Mouse (Mus musculus) gastrocnemius, postnatal 14 days (tissue): Measurements from ENCODE around the gene Sash1. TPM values are rescaled to one million over a fixed set of nuclear protein-coding genes. Genes with fewer than 3 reads are reported as not detected.
"Not testable (repeated sequence)": the region's sequence is repeated elsewhere in the genome, so short reads cannot be mapped to it uniquely, and the experiment has no call there.

ENCODE experiments used
- DNase-seq: peaks from one replicate; pipeline ENCODE4 v3.0.0; 2021; ENCODE audit warnings: mixed read lengths
- intact Hi-C: fragments of 180-260 bp; cut with DNase I; formaldehyde crosslinking; loops from one replicate; pipeline ENCODE4 v1.15.1; 2025; ENCODE audit warnings: low total_unique reads
- total RNA-seq, 2 experiments: library from RNA; stranded (reverse); gene quantifications; 2 replicates each; pipeline ENCODE4 v1.2.3; 2021

Gene Sash1
- total RNA-seq, 2 experiments from 2014 or later, result 28.0 to 32.1 TPM

DNA sequence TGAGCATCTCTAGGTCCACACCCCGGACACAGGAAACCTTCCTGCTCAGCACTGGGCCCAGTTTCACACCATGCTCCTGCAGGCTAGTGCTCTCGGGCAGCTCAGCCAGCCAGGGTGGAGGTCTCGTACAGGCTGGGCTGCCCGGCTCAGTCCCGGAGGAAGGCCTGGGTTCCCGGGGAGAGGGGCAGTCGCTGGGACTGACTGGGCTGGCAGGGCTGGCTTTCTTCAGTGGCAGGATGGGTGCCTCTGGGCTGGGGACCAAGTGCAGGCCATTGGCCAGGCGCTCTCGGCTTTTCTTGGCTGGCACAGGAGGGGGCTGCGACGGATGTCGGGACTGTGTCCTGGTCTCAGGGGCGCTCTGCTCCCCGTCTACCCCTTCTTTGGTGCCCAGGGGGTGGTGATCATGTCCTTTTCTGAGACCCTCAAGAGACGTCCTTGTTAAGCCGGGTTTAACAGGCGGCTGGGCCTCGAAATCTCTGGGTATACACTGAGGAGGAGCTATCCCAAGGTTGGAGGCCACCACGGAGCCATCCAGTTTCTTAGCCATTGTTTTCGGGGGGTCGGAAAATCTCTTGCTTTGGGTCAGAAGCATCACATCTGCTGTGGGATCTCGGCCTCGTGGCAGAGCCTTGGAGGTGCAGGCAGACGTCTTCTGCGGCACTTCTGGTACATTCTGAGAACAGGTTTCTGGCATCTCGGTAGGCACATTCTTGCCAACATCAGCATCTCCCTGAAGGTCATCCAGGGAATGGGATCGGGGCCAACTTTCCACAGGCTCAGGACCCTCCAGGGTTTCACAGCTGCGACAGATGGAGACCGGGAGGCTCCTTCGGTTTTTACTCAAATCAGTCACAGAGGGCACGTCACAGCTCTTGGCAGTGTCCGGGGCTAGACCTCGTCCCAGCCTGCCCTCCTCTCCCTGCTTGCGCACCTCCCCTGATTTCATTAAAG, 156.2 kb downstream of the Sash1 start:
- intact Hi-C loops, result no loop called here

GRCm38 (mm10) chr10:8719345-8719744, 166.5 kb downstream of the Sash1 start:
- intact Hi-C loops, result no loop called here
- DNase-seq, result no peak

More for the DNA sequence above, 156.2 kb downstream of the Sash1 start:
- no peak for DNase-seq

- intact Hi-C loops, result no loop called here
- DNase-seq, result no peak
These were observed 167.0 kb downstream of the Sash1 start for GRCm38 (mm10) chr10:8718831-8719230.

DNA sequence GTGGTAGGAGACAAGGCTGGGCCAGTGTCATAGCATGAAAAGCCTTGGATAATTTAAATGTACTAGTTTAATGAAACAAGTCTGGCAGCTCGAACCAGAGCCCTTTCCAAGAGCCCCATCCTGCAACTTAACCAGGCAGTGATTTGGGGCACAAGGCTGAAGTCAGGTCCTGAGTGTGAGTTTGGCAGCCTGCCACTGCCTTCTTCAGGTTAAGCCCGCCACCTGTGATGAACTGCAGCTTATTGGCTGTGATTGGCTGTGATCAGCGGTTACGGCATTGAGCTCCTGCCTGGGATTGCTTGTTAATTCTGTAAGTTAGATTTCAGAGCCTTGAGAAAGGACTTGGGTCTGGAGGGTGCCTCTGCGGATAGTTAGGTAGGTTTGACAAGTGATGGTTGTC, 168.7 kb downstream of the Sash1 start:
- intact Hi-C loops, result no loop called here
- no peak for DNase-seq

GRCm38 (mm10) chr10:8715679-8716284, 170.1 kb downstream of the Sash1 start:
- intact Hi-C loops, result no loop called here
- peak; percentile 75 for DNase-seq

GRCm38 (mm10) chr10:8696636-8697035, 189.2 kb downstream of the Sash1 start:
- intact Hi-C loops, result not testable (repeated sequence)

DNA sequence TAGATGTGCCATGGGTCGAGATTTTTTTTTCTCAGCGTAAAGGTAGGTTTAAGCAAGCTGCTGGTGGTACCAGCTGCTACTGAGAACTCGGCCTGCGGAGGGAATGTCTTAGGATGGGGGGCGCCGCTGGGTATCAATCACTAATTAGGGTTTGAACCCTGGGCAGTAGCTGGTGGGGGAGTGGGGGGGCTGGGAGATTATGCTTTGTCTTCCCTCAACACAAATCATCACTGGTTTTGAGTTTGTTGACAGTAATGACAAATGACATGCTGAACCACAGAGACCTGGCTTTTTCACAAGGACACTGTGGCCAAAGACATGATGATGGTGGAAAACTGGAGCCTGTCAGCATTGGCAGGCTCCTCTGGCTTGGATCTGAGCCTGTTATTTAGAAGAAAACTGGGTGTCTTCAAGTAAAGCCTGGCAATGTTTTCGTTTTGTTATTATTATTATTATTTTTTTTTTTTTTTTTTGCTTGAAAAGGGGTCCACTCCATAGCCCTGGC, 191.8 kb downstream of the Sash1 start:
- no peak for DNase-seq
- intact Hi-C loops, result no loop called here

More at GRCm38 (mm10) chr10:8696636-8697035, 189.2 kb downstream of the Sash1 start:
- DNase-seq, result not testable (repeated sequence)

DNA sequence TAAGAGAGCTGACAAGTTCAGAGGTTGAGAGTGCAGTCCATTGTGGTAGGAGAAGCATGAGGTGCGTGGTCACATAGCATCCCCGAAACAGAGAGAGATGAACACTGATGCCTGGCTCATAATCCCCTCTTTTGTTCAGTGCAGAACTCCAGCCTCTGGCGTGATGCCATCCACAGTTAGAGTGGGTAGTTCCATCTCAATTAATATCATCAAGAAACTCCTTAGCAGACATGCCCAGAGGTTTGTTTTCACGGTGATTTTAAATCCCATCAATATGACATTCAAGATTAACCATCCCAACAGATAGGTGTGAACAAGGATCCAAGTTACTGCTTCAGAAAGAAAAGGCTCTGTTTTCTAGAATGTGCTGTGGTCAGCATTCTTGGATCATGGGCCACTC, 192.3 kb downstream of the Sash1 start:
- intact Hi-C loops, result no loop called here
- no peak for DNase-seq

DNA sequence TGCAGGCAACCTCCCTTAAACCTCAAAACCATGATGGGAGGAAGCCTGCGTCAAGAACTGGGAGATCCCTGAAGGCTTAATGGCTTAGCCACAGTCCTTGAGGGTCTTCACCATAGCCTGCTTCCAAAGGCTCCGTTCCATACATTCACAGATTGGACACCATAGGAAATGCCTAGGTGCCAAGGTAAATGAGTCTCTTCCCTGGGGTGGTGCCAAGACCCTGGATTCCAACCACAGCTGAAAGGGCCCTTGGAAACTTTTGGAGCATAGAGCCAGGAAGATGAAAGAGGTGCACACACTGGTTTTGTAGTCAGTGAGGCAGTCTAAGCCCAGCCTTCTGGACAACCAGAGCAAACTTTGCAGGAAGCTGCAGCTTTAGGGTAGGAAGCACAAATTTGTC, 193.3 kb downstream of the Sash1 start:
- DNase-seq, result no peak
- intact Hi-C loops, result no loop called here

- intact Hi-C loops, result no loop called here
- no peak for DNase-seq
These were observed 199.7 kb downstream of the Sash1 start for GRCm38 (mm10) chr10:8686219-8686618.

DNA sequence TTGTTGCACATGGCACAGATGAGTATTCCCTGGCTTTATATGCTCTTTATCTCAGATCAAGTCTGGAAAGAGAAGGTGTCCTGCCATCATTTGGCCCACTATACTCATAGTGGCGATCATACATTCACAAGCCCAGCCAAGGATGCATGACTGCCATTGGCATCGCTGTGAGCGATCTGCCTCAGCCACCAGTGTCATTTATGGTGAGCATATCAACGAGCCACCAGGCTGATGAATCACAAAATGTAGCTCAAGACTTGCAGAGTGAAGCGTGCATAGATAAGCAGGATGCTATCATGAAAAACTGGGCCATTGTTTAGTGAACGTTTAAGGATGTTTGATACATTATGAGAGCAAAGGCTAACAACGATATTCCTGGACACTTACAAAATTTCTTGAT, 200.6 kb downstream of the Sash1 start:
- no peak for DNase-seq
- intact Hi-C loops, result no loop called here

- intact Hi-C loops, result no loop called here
- DNase-seq, result peak; percentile 20
These were observed 203.0 kb downstream of the Sash1 start for GRCm38 (mm10) chr10:8682900-8683299.

DNA sequence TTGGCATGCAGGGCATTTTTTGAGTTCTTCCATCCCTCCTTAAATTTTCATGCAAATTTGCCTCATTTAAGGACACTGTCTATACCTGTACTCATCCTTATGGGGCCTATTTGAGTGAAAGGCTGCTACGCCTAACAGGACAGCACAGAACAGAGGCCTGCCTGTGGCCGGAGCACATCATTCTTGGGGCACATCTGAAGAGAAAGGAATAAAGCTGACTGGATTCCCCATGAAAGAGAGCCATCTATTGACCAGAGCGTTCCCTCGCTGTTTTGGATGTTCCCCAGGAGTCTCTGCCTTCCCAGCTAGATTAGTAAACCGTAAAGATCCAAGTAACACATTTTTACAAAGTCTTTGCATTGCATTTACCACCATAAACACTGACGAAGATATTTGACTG, 203.5 kb downstream of the Sash1 start:
- no peak for DNase-seq
- intact Hi-C loops, result no loop called here

DNA sequence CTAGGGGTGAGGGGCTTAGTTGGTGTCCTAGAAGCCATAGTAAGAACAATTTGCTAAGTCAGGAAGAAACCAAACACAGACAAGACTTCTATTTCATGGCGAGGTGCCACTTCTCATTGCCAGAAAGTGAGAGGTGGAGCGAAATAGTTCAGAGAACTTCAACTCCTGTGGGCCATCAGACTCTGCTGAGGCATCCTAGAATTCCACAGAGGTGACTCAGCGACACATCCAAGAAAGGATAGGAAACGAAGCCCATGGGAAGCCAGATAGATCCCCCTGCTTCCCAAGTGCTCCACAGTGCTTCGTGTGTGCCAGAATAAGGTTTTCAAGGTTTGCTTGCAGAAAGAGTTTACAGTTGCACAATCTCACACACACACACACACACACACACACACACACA, 209.1 kb downstream of the Sash1 start:
- no peak for DNase-seq
- intact Hi-C loops, result no loop called here
